Mouse (Mus musculus): ENCODE measurements around the gene Cep170. TPM values are rescaled to one million over a fixed set of nuclear protein-coding genes. Genes with fewer than 3 reads are reported as not detected.

Gene Cep170
- polyA plus RNA-seq, 1 experiment from 2014 or later = 17.9 TPM

DNA sequence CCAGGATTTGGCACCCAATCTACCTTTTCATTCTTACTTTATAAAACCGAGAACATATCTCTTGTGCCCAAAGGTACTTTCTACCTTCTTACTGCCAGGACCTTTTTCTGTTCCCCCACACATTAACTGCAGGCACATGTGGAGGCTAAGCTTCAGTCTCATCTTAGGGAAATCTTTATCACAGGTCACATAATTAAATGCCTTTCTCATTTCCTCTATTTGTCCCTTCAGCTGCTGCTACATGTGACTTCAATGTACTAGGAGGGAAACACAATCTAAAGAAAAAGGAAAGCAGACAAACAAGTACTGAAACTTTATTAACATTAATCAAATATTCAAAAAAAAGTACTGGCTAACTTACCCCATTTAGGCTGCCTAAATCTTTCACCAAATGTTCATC, 21.7 kb downstream of the Cep170 start:
- H3K4me1 ChIP-seq (replicated peaks; ENCODE audit: control insufficient read depth, insufficient read depth, low read length) = no peaks in the 10 kb centered on the region
- no peaks in the 10 kb centered on the region for H3K27me3 ChIP-seq (ENCODE audit: control insufficient read depth, insufficient read depth, low read depth, low read length)
- H3K9ac ChIP-seq (ENCODE audit: low read length) = no peak overlapping the region
- H3K36me3 ChIP-seq (ENCODE audit: control insufficient read depth, insufficient read depth, low read length) = peaks cover 4% of the 10 kb centered on the region; the same call in 1 of the 2 replicates
- no peak for ATAC-seq (ENCODE audit: low read depth)
- no peak overlapping the region for H3K4me2 ChIP-seq (ENCODE audit: low read depth, low read length)
- whole genome bisulfite sequencing = 92% methylated on average over 1 of the region's 1 CpGs
- no peak overlapping the region for H3K4me3 ChIP-seq (ENCODE audit: low read length)
- H3K9me3 ChIP-seq (ENCODE audit: control insufficient read depth, low read length) = no peaks in the 10 kb centered on the region
- H3K27ac ChIP-seq (ENCODE audit: low read length) = no peak overlapping the region

GRCm38 (mm10) chr1:176789326-176789725, 24.5 kb downstream of the Cep170 start:
- no peak overlapping the region for H3K27ac ChIP-seq (ENCODE audit: low read length)
- no peaks in the 10 kb centered on the region for H3K9me3 ChIP-seq (ENCODE audit: control insufficient read depth, low read length)
- H3K36me3 ChIP-seq (ENCODE audit: control insufficient read depth, insufficient read depth, low read length) = peaks cover 7% of the 10 kb centered on the region; the same call in 1 of the 2 replicates
- H3K4me2 ChIP-seq (ENCODE audit: low read depth, low read length) = no peak overlapping the region
- H3K4me3 ChIP-seq (ENCODE audit: low read length) = no peak overlapping the region
- no peak for ATAC-seq (ENCODE audit: low read depth)
- WGBS = 82% methylated on average over 7 of the region's 7 CpGs
- no peaks in the 10 kb centered on the region for H3K4me1 ChIP-seq (replicated peaks; ENCODE audit: control insufficient read depth, insufficient read depth, low read length)
- H3K27me3 ChIP-seq (ENCODE audit: control insufficient read depth, insufficient read depth, low read depth, low read length) = no peaks in the 10 kb centered on the region
- no peak overlapping the region for H3K9ac ChIP-seq (ENCODE audit: low read length)

DNA sequence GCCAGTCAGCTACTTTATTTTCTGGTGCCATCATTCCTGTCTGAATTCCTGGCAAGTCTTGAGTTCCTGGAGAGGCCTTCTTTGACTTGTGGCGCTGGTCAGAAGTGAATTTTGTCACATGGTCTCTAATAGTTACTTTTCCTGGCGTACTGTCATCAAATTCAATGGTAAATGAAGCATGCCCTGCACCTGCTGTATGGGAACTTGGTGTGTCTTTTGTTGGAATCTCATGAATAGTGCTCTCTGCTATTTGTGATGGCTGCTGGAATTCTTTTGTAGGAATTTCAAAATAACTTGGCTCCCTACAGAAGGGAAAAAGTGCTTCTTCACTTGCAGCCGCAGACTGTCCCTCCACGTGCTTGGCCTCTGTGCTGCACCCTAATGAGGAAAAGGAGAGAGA, 39.3 kb downstream of the Cep170 start:
- Histone ChIP-seq H3K4me3 (ENCODE audit: low read length) (no peak overlapping the region), H3K27ac (ENCODE audit: low read length) (no peak overlapping the region), H3K4me2 (ENCODE audit: low read depth, low read length) (no peak overlapping the region), H3K9me3 (ENCODE audit: control insufficient read depth, low read length) (no peaks in the 10 kb centered on the region), H3K36me3 (ENCODE audit: control insufficient read depth, insufficient read depth, low read length) (peaks cover 3% of the 10 kb centered on the region), H3K9ac (ENCODE audit: low read length) (no peak overlapping the region), H3K4me1 (replicated peaks; ENCODE audit: control insufficient read depth, insufficient read depth, low read length) (no peaks in the 10 kb centered on the region), H3K27me3 (ENCODE audit: control insufficient read depth, insufficient read depth, low read depth, low read length) (no peaks in the 10 kb centered on the region)
- ATAC-seq (ENCODE audit: low read depth) = no peak
- 86% methylated on average over 4 of the region's 4 CpGs for WGBS

GRCm38 (mm10) chr1:176762295-176762694, 51.6 kb downstream of the Cep170 start:
- Histone ChIP-seq H3K36me3 (ENCODE audit: control insufficient read depth, insufficient read depth, low read length) (peaks cover 5% of the 10 kb centered on the region; the same call in 1 of the 2 replicates), H3K4me2 (ENCODE audit: low read depth, low read length) (no peak overlapping the region), H3K27me3 (ENCODE audit: control insufficient read depth, insufficient read depth, low read depth, low read length) (no peaks in the 10 kb centered on the region), H3K9me3 (ENCODE audit: control insufficient read depth, low read length) (no peaks in the 10 kb centered on the region), H3K27ac (ENCODE audit: low read length) (no peak overlapping the region), H3K9ac (ENCODE audit: low read length) (no peak overlapping the region), H3K4me3 (ENCODE audit: low read length) (no peak overlapping the region), H3K4me1 (replicated peaks; ENCODE audit: control insufficient read depth, insufficient read depth, low read length) (no peaks in the 10 kb centered on the region)
- WGBS = 75% methylated on average over 2 of the region's 2 CpGs
- ATAC-seq (ENCODE audit: low read depth) = no peak

DNA sequence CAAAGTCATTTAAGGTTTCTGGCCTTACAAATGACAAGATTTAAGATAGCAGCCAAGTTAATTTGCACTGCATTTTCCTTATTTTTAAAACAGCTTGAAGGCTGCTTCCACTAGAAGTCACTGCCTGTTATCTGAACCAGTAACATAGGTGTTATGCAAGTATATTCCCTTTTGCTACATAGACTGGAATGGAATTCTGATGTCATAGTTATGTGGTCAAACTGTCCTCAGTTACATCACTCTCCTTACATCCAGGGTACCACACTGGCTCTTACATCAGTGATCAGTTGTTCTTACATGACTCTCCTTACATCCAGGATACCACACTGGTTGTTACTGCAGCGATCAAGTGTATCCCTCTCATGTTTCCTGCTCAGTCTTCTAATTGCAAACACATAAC, 53.2 kb downstream of the Cep170 start:
- H3K9ac ChIP-seq (ENCODE audit: low read length) = no peak overlapping the region
- H3K4me3 ChIP-seq (ENCODE audit: low read length) = no peak overlapping the region
- H3K36me3 ChIP-seq (ENCODE audit: control insufficient read depth, insufficient read depth, low read length) = peaks cover 13% of the 10 kb centered on the region
- H3K27ac ChIP-seq (ENCODE audit: low read length) = no peak overlapping the region
- H3K4me1 ChIP-seq (replicated peaks; ENCODE audit: control insufficient read depth, insufficient read depth, low read length) = no peaks in the 10 kb centered on the region
- no peak for ATAC-seq (ENCODE audit: low read depth)
- H3K27me3 ChIP-seq (ENCODE audit: control insufficient read depth, insufficient read depth, low read depth, low read length) = no peaks in the 10 kb centered on the region
- no peak overlapping the region for H3K4me2 ChIP-seq (ENCODE audit: low read depth, low read length)
- 95% methylated on average over 1 of the region's 1 CpGs for WGBS
- no peaks in the 10 kb centered on the region for H3K9me3 ChIP-seq (ENCODE audit: control insufficient read depth, low read length)

DNA sequence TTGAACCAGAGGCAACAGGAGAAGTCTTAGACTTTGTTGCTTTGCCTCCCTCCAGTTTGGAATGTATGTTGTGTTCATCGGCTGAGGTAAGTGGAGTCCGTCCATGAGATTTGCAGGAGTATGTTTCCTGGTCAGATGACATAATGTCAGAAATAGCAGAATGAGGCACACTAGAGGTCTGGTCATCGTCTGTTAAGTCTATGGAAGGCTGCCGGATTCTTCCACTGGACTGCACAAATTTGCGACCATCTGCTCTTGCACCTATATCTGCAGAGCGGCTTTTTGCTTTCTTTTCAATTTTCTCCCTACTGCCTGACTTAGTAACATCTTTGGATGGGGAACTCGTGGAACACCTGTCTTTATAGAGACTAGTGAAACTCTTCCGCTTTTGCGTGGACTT, 58.3 kb downstream of the Cep170 start:
- no peaks in the 10 kb centered on the region for H3K9me3 ChIP-seq (ENCODE audit: control insufficient read depth, low read length)
- no peaks in the 10 kb centered on the region for H3K27me3 ChIP-seq (ENCODE audit: control insufficient read depth, insufficient read depth, low read depth, low read length)
- no peak for ATAC-seq (ENCODE audit: low read depth)
- H3K9ac ChIP-seq (ENCODE audit: low read length) = no peak overlapping the region
- peaks cover 12% of the 10 kb centered on the region for H3K36me3 ChIP-seq (ENCODE audit: control insufficient read depth, insufficient read depth, low read length)
- 92% methylated on average over 9 of the region's 9 CpGs for WGBS
- H3K27ac ChIP-seq (ENCODE audit: low read length) = no peak overlapping the region
- no peak overlapping the region for H3K4me3 ChIP-seq (ENCODE audit: low read length)
- no peaks in the 10 kb centered on the region for H3K4me1 ChIP-seq (replicated peaks; ENCODE audit: control insufficient read depth, insufficient read depth, low read length)
- H3K4me2 ChIP-seq (ENCODE audit: low read depth, low read length) = no peak overlapping the region

- H3K36me3 ChIP-seq (ENCODE audit: control insufficient read depth, insufficient read depth, low read length) = peaks cover 11% of the 10 kb centered on the region
- no peaks in the 10 kb centered on the region for H3K9me3 ChIP-seq (ENCODE audit: control insufficient read depth, low read length)
- no peak for ATAC-seq (ENCODE audit: low read depth)
Measured at GRCm38 (mm10) chr1:176753861-176754718, 59.8 kb downstream of the Cep170 start.

GRCm38 (mm10) chr1:176749708-176750107, 64.2 kb downstream of the Cep170 start:
- no peak for ATAC-seq (ENCODE audit: low read depth)
- Histone ChIP-seq H3K9ac (ENCODE audit: low read length) (no peak overlapping the region), H3K9me3 (ENCODE audit: control insufficient read depth, low read length) (no peaks in the 10 kb centered on the region), H3K36me3 (ENCODE audit: control insufficient read depth, insufficient read depth, low read length) (peaks cover 3% of the 10 kb centered on the region; the same call in 1 of the 2 replicates), H3K27me3 (ENCODE audit: control insufficient read depth, insufficient read depth, low read depth, low read length) (no peaks in the 10 kb centered on the region), H3K4me3 (ENCODE audit: low read length) (no peak overlapping the region), H3K4me2 (ENCODE audit: low read depth, low read length) (no peak overlapping the region), H3K4me1 (replicated peaks; ENCODE audit: control insufficient read depth, insufficient read depth, low read length) (no peaks in the 10 kb centered on the region), H3K27ac (ENCODE audit: low read length) (no peak overlapping the region)
- WGBS = 87% methylated on average over 7 of the region's 7 CpGs

More at GRCm38 (mm10) chr1:176753861-176754718, 59.8 kb downstream of the Cep170 start:
- Histone ChIP-seq H3K4me2 (ENCODE audit: low read depth, low read length) (no peak overlapping the region), H3K4me1 (replicated peaks; ENCODE audit: control insufficient read depth, insufficient read depth, low read length) (no peaks in the 10 kb centered on the region), H3K4me3 (ENCODE audit: low read length) (no peak overlapping the region), H3K27me3 (ENCODE audit: control insufficient read depth, insufficient read depth, low read depth, low read length) (no peaks in the 10 kb centered on the region), H3K9ac (ENCODE audit: low read length) (no peak overlapping the region), H3K27ac (ENCODE audit: low read length) (no peak overlapping the region)
- WGBS = 71% methylated on average over 14 of the region's 14 CpGs

GRCm38 (mm10) chr1:176732834-176733233, 81.0 kb downstream of the Cep170 start:
- Histone ChIP-seq H3K4me1 (replicated peaks; ENCODE audit: control insufficient read depth, insufficient read depth, low read length) (no peaks in the 10 kb centered on the region), H3K36me3 (ENCODE audit: control insufficient read depth, insufficient read depth, low read length) (peaks cover 12% of the 10 kb centered on the region)
- ATAC-seq (ENCODE audit: low read depth) = no peak

More at GRCm38 (mm10) chr1:176732834-176733233, 81.0 kb downstream of the Cep170 start:
- WGBS = 85% methylated on average over 2 of the region's 2 CpGs
- Histone ChIP-seq H3K9ac (ENCODE audit: low read length) (no peak overlapping the region), H3K27me3 (ENCODE audit: control insufficient read depth, insufficient read depth, low read depth, low read length) (no peaks in the 10 kb centered on the region), H3K27ac (ENCODE audit: low read length) (no peak overlapping the region), H3K9me3 (ENCODE audit: control insufficient read depth, low read length) (no peaks in the 10 kb centered on the region), H3K4me3 (ENCODE audit: low read length) (no peak overlapping the region), H3K4me2 (ENCODE audit: low read depth, low read length) (no peak overlapping the region)
